Mouse (Mus musculus) intestine, postnatal 0 days (tissue): ENCODE results near the gene Ssx2ip. TPM values are rescaled to one million over a fixed set of nuclear protein-coding genes. Genes with fewer than 3 reads are reported as not detected.
"Not testable (repeated sequence)": the region's sequence is repeated elsewhere in the genome, so short reads cannot be mapped to it uniquely, and the experiment has no call there.

Experiments used
- ATAC-seq: fragments of 200-750 bp; cut with Nextera tagmentation; 2 replicates; pipeline ENCODE4 v1.8.0; 2017; ENCODE audit warnings: mild to moderate bottlenecking, moderate TSS enrichment, moderate library complexity
- H3K27ac ChIP-seq: fragments of 300-500 bp; sonication (generic); 2 replicates; pipeline ENCODE4 v1.5.1; 2014; ENCODE audit warnings: mild to moderate bottlenecking, low read depth, low read length, moderate library complexity
- H3K27me3 ChIP-seq: fragments of 300-500 bp; sonication (generic); replicated peaks from 2 replicates; pipeline ENCODE4 v1.6.1; 2014; ENCODE audit warnings: low read length, mixed read lengths; ENCODE audit not compliant: control insufficient read depth, insufficient read depth
- H3K36me3 ChIP-seq: fragments of 300-500 bp; sonication (generic); 2 replicates; pipeline ENCODE4 v1.6.1; 2014; ENCODE audit warnings: mild to moderate bottlenecking, moderate library complexity; ENCODE audit not compliant: control insufficient read depth, insufficient read depth
- H3K4me1 ChIP-seq: fragments of 300-500 bp; sonication (generic); replicated peaks from 2 replicates; pipeline ENCODE4 v1.6.1; 2014; ENCODE audit warnings: antibody characterized with exemption, low read length, mixed read lengths; ENCODE audit not compliant: control insufficient read depth, insufficient read depth
- H3K4me2 ChIP-seq: fragments of 300-500 bp; sonication (generic); replicated peaks from 2 replicates; pipeline ENCODE4 v1.6.1; 2014; ENCODE audit warnings: low read depth, mild to moderate bottlenecking, moderate library complexity
- H3K4me3 ChIP-seq: fragments of 300-500 bp; sonication (generic); 2 replicates; pipeline ENCODE4 v1.5.1; 2014; ENCODE audit warnings: low read depth, low read length
- H3K9ac ChIP-seq: fragments of 300-500 bp; sonication (generic); 2 replicates; pipeline ENCODE4 v1.6.1; 2014; ENCODE audit warnings: mild to moderate bottlenecking, low read depth, low read length
- H3K9me3 ChIP-seq: fragments of 300-500 bp; sonication (generic); 2 replicates; pipeline ENCODE4 v1.6.1; 2016; ENCODE audit warnings: mixed run types; ENCODE audit not compliant: control insufficient read depth
- CTCF ChIP-seq: sonication (generic); IDR thresholded peaks from 2 replicates; pipeline ENCODE4 v1.5.1; 2016; ENCODE audit warnings: low read depth, mild to moderate bottlenecking, control low read depth, antibody characterized with exemption, moderate library complexity
- WGBS: fragments of 180-500 bp; shearing (Covaris S2); extraction: QIAGEN DNeasy Blood & Tissue Kit; methylation state at CpG from one replicate; pipeline ENCODE4 v1.1.7; 2014; 5-methylcytosine and 5-hydroxymethylcytosine counted together
- polyA plus RNA-seq: library from polyadenylated mRNA; unstranded; fragments of >200 nt; fragmentation: Nextera tagmentation; extraction: Ambion mirVana; gene quantifications from 2 replicates; pipeline ENCODE4 v1.2.1, GENCODE M21; 2015

The Ssx2ip gene
- polyA plus RNA-seq, 1 experiment from 2014 or later = 31.1 TPM

DNA sequence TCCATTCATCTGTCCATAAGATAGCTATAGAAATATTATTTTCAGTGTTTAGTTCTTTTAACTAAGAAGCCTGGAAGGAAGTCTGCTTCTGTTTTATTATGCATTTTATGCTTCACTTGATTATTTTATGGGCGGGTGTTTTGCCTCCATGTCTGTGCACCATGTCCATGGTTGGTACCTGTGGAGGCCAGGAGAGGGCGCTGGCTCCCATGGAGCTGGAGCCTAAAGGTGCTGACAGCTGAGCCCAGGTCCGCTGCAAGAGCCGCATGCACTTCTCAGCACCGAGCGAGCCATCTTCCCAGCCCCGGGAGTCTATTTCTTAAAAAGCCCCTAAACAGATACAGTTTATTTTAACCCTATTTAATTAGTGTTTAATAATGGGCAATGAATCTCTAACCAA, 19.3 kb downstream of the Ssx2ip start:
- no peak; the same call in 1 of the 2 replicates for ATAC-seq

DNA sequence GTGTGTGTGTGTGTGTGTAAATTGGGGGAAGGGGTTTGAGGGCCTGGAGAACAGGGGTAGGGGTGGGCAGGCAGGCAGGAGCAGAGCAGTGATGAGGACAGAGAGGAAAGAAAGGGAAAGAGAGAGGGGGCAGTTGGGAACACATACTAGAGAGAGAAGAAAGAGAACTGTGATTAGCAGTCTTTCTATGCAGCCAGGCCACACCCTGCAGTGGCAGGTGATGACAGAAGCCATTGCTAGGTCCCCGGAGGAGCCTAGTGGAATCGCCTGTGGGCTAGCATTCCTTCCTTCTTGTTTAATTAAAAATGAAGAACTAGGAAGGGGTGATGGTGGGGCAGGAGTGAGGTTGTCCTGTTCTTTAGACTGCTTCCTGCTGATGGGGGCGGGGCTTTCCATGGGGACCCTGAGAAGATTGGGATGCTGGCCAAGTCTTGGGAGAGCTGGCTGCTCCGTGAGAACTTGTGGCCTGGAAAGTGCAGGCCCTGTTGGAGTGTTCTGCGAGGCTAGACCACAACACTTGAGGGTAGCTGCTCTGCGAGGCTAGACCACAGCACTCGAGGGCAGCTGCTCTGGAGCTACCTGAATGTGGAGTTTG, 20.0 kb downstream of the Ssx2ip start:
- Histone ChIP-seq H3K4me3 (no peak overlapping the region), H3K4me1 (no peaks in the 10 kb centered on the region), H3K36me3 (peaks cover 62% of the 10 kb centered on the region), H3K4me2 (no peak overlapping the region), H3K9me3 (no peaks in the 10 kb centered on the region), H3K27me3 (no peaks in the 10 kb centered on the region), H3K27ac (no peak overlapping the region), H3K9ac (no peak overlapping the region; the same call in 1 of the 2 replicates)
- ATAC-seq = no peak
- TF ChIP-seq CTCF = no peak
- 67% methylated on average over 7 of the region's 7 CpGs for WGBS

More for the DNA sequence above, 19.3 kb downstream of the Ssx2ip start:
- Histone ChIP-seq H3K36me3 (peaks cover 62% of the 10 kb centered on the region), H3K9me3 (no peaks in the 10 kb centered on the region), H3K27ac (no peak overlapping the region), H3K4me3 (no peak overlapping the region), H3K9ac (no peak overlapping the region), H3K27me3 (no peaks in the 10 kb centered on the region), H3K4me1 (no peaks in the 10 kb centered on the region), H3K4me2 (no peak overlapping the region)
- WGBS = 85% methylated on average over 7 of the region's 7 CpGs
- peak; percentile 50 for TF ChIP-seq CTCF

DNA sequence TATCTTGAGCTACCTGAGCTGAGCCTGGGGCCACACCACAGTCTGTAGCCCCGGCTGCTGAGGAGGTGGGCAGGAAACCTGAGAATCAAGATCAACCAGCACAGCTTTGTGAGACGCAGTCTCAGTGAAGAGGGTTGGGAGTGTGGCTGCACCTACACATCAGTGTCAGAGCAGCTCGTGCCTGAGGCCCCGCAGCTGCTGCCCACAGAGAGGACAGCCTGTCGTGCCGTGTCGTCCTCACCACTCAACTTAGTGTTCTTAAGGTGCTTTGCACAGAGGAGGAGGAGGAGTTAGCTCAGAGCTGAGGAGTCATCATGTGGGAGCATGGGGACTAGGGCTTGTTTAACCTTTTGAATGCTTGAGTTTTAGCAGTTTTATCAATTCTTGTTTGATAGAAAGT, 21.5 kb downstream of the Ssx2ip start:
- ATAC-seq = no peak
- TF ChIP-seq CTCF = no peak
- WGBS = 85% methylated on average over 7 of the region's 7 CpGs
- Histone ChIP-seq H3K4me3 (no peak overlapping the region), H3K27me3 (no peaks in the 10 kb centered on the region), H3K36me3 (peaks cover 55% of the 10 kb centered on the region), H3K4me1 (no peaks in the 10 kb centered on the region), H3K9me3 (no peaks in the 10 kb centered on the region), H3K27ac (no peak overlapping the region), H3K9ac (no peak overlapping the region), H3K4me2 (no peak overlapping the region)

DNA sequence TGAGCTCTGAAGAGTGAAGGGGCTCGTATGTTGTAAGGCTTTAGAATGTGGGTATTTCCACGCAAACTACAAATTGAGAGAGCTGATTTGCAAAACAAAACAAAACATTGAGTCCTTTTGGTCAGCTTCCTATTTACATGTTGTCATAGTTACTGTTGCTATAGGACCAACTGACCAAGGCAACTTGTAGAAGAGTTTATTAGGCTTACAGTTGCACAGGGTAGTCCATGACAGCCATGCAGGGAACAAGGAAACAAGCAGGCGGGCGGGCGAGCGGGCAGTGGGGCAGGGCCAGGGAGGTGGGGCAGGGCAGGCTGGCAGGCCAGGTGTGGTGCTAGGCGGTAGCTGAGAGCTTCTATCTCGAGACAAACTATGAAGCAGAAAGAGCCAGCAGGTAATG, 22.0 kb downstream of the Ssx2ip start:
- H3K4me2 ChIP-seq = no peak overlapping the region
- 79% methylated on average over 8 of the region's 8 CpGs for WGBS
- peaks cover 59% of the 10 kb centered on the region for H3K36me3 ChIP-seq
- H3K9ac ChIP-seq = no peak overlapping the region
- TF ChIP-seq CTCF = no peak
- H3K4me1 ChIP-seq = no peaks in the 10 kb centered on the region
- no peak overlapping the region for H3K27ac ChIP-seq
- no peaks in the 10 kb centered on the region for H3K9me3 ChIP-seq
- ATAC-seq = peak; percentile 59; the same call in 1 of the 2 replicates
- H3K27me3 ChIP-seq = no peaks in the 10 kb centered on the region
- H3K4me3 ChIP-seq = no peak overlapping the region

DNA sequence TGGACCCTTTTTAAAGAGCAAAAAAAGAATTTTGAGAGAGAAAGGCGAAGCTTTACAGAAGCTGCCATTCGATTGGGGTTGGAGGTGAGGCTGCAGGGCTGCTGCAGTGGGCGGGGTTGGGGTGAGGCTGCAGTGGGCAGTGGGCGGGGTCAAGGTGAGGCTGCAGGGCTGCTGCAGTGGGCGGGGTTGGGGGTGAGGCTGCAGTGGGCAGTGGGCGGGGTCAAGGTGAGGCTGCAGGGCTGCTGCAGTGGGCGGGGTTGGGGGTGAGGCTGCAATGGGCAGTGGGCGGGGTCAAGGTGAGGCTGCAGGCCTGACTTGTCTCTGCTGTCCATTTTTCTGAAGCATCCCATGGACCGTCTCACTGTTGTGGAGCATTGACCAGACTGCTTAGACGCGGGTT, 28.6 kb downstream of the Ssx2ip start:
- peaks cover 75% of the 10 kb centered on the region for H3K36me3 ChIP-seq
- not testable (repeated sequence) for H3K27ac ChIP-seq, H3K9ac ChIP-seq, H3K9me3 ChIP-seq, H3K4me3 ChIP-seq, H3K4me2 ChIP-seq, H3K27me3 ChIP-seq, H3K4me1 ChIP-seq, ATAC-seq
- WGBS = 85% methylated on average over 10 of the region's 11 CpGs

DNA sequence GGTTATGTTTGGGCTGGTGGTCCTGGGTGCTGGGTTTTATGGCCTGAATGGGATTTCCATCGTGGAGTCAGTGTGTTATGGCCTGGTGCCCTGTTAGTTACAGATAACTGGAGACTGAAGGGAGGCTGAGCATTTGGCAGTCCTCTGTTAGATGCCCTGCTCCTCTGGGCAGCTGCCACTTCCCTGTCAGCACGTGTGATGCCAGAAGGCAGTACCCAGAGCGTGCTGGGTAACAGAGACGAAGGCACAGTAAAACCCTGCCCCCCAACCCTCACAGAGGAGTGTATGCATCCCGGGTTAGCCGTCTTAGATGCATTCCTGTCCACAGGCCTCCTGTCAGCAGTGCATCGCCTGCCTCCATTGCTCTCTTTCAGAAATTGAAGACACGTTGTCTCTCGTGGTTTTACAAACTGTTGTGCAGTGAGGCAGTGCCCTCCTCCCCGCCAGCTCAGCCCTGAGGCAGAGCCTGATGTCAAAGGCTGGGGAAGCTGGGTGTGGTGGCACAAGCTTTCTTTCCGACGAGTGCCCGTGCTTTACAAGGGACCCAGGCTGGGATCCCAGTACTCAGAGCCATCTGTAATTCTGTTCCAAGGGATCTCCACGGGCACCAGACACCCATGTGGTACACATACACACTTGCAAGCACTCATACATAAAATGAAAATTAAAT, 29.4 kb downstream of the Ssx2ip start:
- 90% methylated on average over 14 of the region's 14 CpGs for WGBS
- no peak overlapping the region for H3K27ac ChIP-seq
- ATAC-seq = no peak
- H3K9ac ChIP-seq = no peak overlapping the region
- no peak overlapping the region for H3K4me2 ChIP-seq
- H3K9me3 ChIP-seq = no peaks in the 10 kb centered on the region
- H3K4me1 ChIP-seq = no peaks in the 10 kb centered on the region
- no peak for TF ChIP-seq CTCF
- H3K27me3 ChIP-seq = no peaks in the 10 kb centered on the region
- H3K4me3 ChIP-seq = no peak overlapping the region
- H3K36me3 ChIP-seq = peaks cover 74% of the 10 kb centered on the region
